Mouse (Mus musculus): ENCODE results near the gene Atrnl1. TPM values are rescaled to one million over a fixed set of nuclear protein-coding genes. Genes with fewer than 3 reads are reported as not detected.

The Atrnl1 gene
- polyA plus RNA-seq, 1 experiment: 9.0 TPM

DNA sequence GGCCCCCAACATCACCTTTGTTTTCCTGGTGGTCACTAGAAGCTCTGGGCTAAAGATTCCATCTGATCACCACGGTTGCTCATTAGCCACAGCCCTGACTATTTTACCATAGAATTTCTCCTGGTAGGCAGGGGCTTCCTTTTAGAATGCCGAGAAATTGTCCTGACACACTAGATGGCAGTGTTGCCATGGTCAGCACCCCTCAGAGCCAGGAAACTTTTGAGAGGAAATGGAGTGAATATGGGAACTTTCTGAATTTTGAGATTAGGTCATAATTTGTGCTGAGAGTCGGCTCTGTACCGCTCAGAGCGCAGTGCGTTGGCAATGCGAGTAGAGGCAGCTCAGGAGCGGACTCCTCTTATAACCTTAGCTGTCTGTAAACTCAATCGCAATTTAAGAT, 134.7 kb downstream of the Atrnl1 start:
- Histone ChIP-seq H3K4me3 (ENCODE audit: low read depth, low read length) (no peak overlapping the region), H3K36me3 (ENCODE audit: control insufficient read depth, insufficient read depth, low read length) (0 out of 2 replicates have a peak, but pooled peaks cover 4% of the 10 kb centered on the region), H3K27ac (ENCODE audit: insufficient read depth, low read depth, low read length) (no peak overlapping the region), H3K4me1 (ENCODE audit: control insufficient read depth, insufficient read depth, insufficient read length, low read length) (no peaks in the 10 kb centered on the region), H3K27me3 (ENCODE audit: control insufficient read depth, insufficient read depth, low read length) (no peaks in the 10 kb centered on the region)
- no peak; the same call in 1 of the 2 replicates for TF ChIP-seq CTCF (IDR thresholded peaks at IDR 0.05; ENCODE audit: extremely low read depth, insufficient read length, insufficient replicate concordance, low read depth, low read length)
- no peak for TF ChIP-seq POLR2A (IDR thresholded peaks at IDR 0.05; ENCODE audit: low read depth, low read length)
- WGBS: 53% methylated on average over 9 of the region's 9 CpGs

DNA sequence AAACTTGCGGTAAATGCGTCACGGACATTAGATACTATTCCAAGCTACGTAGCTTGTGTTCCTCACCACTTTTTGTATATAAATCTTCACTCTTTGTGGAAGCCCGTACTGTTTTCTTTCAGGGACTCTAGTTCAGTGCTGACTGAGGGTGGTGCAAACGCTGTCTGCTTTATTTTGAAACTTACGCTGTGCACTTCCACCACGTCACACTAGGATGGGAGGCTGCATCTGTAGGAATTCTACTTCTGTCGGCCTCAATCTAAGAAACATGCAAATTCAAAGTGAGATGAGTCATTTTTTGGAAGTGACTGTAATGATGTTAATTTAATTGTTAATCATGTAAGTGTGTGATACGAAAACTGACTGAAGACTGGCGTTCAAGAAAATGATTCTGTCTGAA, 135.7 kb downstream of the Atrnl1 start:
- Histone ChIP-seq H3K4me1 (ENCODE audit: control insufficient read depth, insufficient read depth, insufficient read length, low read length) (no peaks in the 10 kb centered on the region), H3K4me3 (ENCODE audit: low read depth, low read length) (no peak overlapping the region), H3K27me3 (ENCODE audit: control insufficient read depth, insufficient read depth, low read length) (no peaks in the 10 kb centered on the region), H3K27ac (ENCODE audit: insufficient read depth, low read depth, low read length) (no peak overlapping the region), H3K36me3 (ENCODE audit: control insufficient read depth, insufficient read depth, low read length) (0 out of 2 replicates have a peak, but pooled peaks cover 4% of the 10 kb centered on the region)
- TF ChIP-seq POLR2A (IDR thresholded peaks at IDR 0.05; ENCODE audit: low read depth, low read length) (no peak), CTCF (IDR thresholded peaks at IDR 0.05; ENCODE audit: extremely low read depth, insufficient read length, insufficient replicate concordance, low read depth, low read length) (no peak)
- 96% methylated on average over 11 of the region's 11 CpGs for WGBS

DNA sequence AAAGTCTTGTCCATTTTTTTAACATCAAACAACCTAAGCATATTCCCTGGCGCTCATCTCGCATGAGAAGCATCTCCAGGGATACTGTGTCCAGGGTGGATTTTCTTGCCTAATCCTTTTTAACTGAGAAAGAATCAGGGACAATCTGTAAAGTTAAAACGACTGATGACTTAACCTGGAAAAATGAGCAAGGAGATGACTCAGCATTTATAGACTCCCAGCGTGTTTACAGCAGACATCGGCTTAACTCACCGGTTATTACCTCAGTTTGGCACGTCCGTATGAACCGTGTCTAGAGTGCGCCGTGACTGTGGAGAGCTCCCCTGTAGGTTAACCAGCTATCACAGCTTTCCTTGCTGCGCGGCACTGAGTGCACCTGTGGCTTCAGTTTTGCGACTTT, 141.4 kb downstream of the Atrnl1 start:
- H3K4me3 ChIP-seq (ENCODE audit: low read depth, low read length): no peak overlapping the region
- WGBS: 90% methylated on average over 14 of the region's 14 CpGs
- H3K27ac ChIP-seq (ENCODE audit: insufficient read depth, low read depth, low read length): no peak overlapping the region
- H3K36me3 ChIP-seq (ENCODE audit: control insufficient read depth, insufficient read depth, low read length): peaks cover 16% of the 10 kb centered on the region
- TF ChIP-seq POLR2A (IDR thresholded peaks at IDR 0.05; ENCODE audit: low read depth, low read length): no peak
- no peak for TF ChIP-seq CTCF (IDR thresholded peaks at IDR 0.05; ENCODE audit: extremely low read depth, insufficient read length, insufficient replicate concordance, low read depth, low read length)
- no peaks in the 10 kb centered on the region for H3K27me3 ChIP-seq (ENCODE audit: control insufficient read depth, insufficient read depth, low read length)
- no peaks in the 10 kb centered on the region for H3K4me1 ChIP-seq (ENCODE audit: control insufficient read depth, insufficient read depth, insufficient read length, low read length)

DNA sequence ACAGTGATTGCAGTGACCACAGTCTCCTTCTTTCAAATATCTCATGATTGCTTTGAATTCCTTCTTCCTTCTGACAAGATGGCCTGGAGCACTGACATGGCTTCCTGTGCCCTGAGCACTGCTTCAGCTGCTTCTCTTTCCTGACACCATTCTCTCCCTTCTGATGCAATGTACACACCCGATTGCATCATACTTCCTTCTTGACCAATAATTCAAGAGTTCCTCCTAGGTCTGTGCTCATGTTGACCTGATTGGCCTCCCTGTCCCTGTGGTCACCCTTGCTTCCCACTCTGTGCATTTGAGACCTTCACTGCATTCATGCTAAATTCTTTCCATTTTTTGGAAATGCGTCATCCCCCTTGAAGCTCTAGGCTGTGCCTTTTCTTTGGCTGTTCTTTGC, 151.7 kb downstream of the Atrnl1 start:
- Histone ChIP-seq H3K4me3 (ENCODE audit: low read depth, low read length) (no peak overlapping the region), H3K27me3 (ENCODE audit: control insufficient read depth, insufficient read depth, low read length) (no peaks in the 10 kb centered on the region), H3K36me3 (ENCODE audit: control insufficient read depth, insufficient read depth, low read length) (peaks cover 6% of the 10 kb centered on the region; the same call in 1 of the 2 replicates), H3K4me1 (ENCODE audit: control insufficient read depth, insufficient read depth, insufficient read length, low read length) (no peaks in the 10 kb centered on the region), H3K27ac (ENCODE audit: insufficient read depth, low read depth, low read length) (no peak overlapping the region)
- TF ChIP-seq CTCF (IDR thresholded peaks at IDR 0.05; ENCODE audit: extremely low read depth, insufficient read length, insufficient replicate concordance, low read depth, low read length): no peak
- no peak for TF ChIP-seq POLR2A (IDR thresholded peaks at IDR 0.05; ENCODE audit: low read depth, low read length)
- whole genome bisulfite sequencing: 94% methylated on average over 2 of the region's 2 CpGs

DNA sequence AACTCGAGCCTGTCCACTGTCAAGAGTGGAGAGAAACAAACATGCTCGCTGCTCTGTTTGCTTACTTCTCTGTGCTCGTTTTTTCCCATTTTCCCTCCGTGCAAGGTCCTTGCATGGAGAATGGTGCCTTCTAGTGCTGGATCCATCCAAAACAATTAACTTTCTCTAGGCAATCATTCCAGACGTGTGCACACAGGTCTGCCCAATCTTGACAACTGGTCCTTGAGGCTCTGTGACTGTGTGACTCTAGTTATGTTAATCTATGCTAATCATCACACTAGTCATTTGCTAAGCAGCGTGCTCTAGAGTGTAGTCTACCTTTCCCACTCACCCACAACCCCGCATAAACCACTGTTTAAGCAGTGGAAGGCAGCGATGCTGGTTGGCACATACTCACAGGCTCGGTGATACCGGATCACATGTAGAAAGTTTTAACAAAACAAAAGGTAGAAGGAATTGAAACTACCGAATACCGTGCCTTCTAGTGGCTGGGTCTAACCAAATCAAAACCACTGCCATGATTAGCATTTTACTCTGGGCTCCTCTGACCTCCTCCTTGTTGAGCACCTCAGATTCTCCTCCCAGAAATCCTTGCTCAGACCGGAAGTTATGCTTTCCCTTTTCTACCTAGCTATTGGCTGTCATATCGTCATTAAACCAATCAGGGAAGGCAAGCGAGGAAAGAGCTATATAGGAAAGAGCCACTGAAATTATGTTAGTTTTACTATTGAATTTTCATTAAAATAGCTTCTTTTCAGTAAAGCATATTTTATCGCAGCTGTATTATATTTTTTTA, 153.9 kb downstream of the Atrnl1 start:
- Histone ChIP-seq H3K27me3 (ENCODE audit: control insufficient read depth, insufficient read depth, low read length) (no peaks in the 10 kb centered on the region), H3K4me1 (ENCODE audit: control insufficient read depth, insufficient read depth, insufficient read length, low read length) (no peaks in the 10 kb centered on the region), H3K36me3 (ENCODE audit: control insufficient read depth, insufficient read depth, low read length) (peaks cover 6% of the 10 kb centered on the region; the same call in 1 of the 2 replicates), H3K4me3 (ENCODE audit: low read depth, low read length) (no peak overlapping the region), H3K27ac (ENCODE audit: insufficient read depth, low read depth, low read length) (no peak overlapping the region)
- 92% methylated on average over 16 of the region's 16 CpGs for WGBS
- TF ChIP-seq CTCF (IDR thresholded peaks at IDR 0.05; ENCODE audit: extremely low read depth, insufficient read length, insufficient replicate concordance, low read depth, low read length): no peak
- no peak for TF ChIP-seq POLR2A (IDR thresholded peaks at IDR 0.05; ENCODE audit: low read depth, low read length)

DNA sequence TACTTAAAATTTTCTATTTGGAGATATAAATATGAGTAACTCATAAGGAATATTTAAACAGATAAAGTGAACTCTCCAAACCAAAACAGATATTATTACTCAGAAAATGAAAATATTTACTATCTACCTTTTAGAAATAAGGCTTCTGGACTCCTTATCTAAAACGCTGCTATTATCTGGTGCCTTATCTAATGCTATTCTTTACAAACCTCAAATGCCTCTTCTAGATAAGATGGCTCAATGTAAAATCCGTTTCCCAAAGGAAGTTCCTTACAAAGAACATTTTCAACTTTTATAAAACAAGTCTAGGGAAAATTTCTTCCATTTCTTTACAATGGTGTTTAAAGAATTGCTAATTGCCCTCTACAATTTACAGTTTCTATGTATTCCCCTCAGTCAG, 156.2 kb downstream of the Atrnl1 start:
- no peak for TF ChIP-seq POLR2A (IDR thresholded peaks at IDR 0.05; ENCODE audit: low read depth, low read length)
- TF ChIP-seq CTCF (IDR thresholded peaks at IDR 0.05; ENCODE audit: extremely low read depth, insufficient read length, insufficient replicate concordance, low read depth, low read length): no peak
- Histone ChIP-seq H3K36me3 (ENCODE audit: control insufficient read depth, insufficient read depth, low read length) (peaks cover 5% of the 10 kb centered on the region; the same call in 1 of the 2 replicates), H3K27me3 (ENCODE audit: control insufficient read depth, insufficient read depth, low read length) (no peaks in the 10 kb centered on the region), H3K4me1 (ENCODE audit: control insufficient read depth, insufficient read depth, insufficient read length, low read length) (no peaks in the 10 kb centered on the region), H3K27ac (ENCODE audit: insufficient read depth, low read depth, low read length) (no peak overlapping the region), H3K4me3 (ENCODE audit: low read depth, low read length) (no peak overlapping the region)
- 35% methylated on average over 2 of the region's 2 CpGs for WGBS

GRCm38 (mm10) chr19:57768661-57769060, 157.8 kb downstream of the Atrnl1 start:
- Histone ChIP-seq H3K27me3 (ENCODE audit: control insufficient read depth, insufficient read depth, low read length) (no peaks in the 10 kb centered on the region), H3K27ac (ENCODE audit: insufficient read depth, low read depth, low read length) (no peak overlapping the region), H3K4me1 (ENCODE audit: control insufficient read depth, insufficient read depth, insufficient read length, low read length) (no peaks in the 10 kb centered on the region), H3K36me3 (ENCODE audit: control insufficient read depth, insufficient read depth, low read length) (no peaks in the 10 kb centered on the region), H3K4me3 (ENCODE audit: low read depth, low read length) (no peak overlapping the region)
- TF ChIP-seq POLR2A (IDR thresholded peaks at IDR 0.05; ENCODE audit: low read depth, low read length) (no peak), CTCF (IDR thresholded peaks at IDR 0.05; ENCODE audit: extremely low read depth, insufficient read length, insufficient replicate concordance, low read depth, low read length) (no peak)
- WGBS: 94% methylated on average over 11 of the region's 11 CpGs

Data from small intestine, adult 2 months (tissue).